Mouse (Mus musculus) MEL (cell line): ENCODE data around the gene Zkscan17. TPM values are rescaled to one million over a fixed set of nuclear protein-coding genes. Genes with fewer than 3 reads are reported as not detected.

Experiments
- DNase-seq: peaks from one replicate; pipeline ENCODE4 v3.0.0; 2011; ENCODE audit warnings: low read depth, low spot score
- H3K27ac ChIP-seq: 2 replicates; pipeline ENCODE4 v1.5.1; 2012; ENCODE audit warnings: low read depth, mild to moderate bottlenecking, control low read depth, low read length, moderate library complexity; ENCODE audit not compliant: control insufficient read depth
- H3K27me3 ChIP-seq, 2 experiments: fragments of 150-350 bp in 1 of 2; sonication (generic) in 1 of 2; 2 replicates each; pipeline ENCODE4 v1.6.1; 2012; ENCODE audit warnings: low read length in 2 of 2, mild to moderate bottlenecking in 2 of 2, improper control_type of control experiment in 1 of 2, moderate library complexity in 1 of 2; ENCODE audit not compliant: insufficient read depth in 2 of 2, control insufficient read depth in 1 of 2
- H3K36me3 ChIP-seq, 2 experiments: 2 replicates each; pipeline ENCODE4 v1.6.1; 2012 to 2014; ENCODE audit warnings: low read length in 2 of 2, improper control_type of control experiment in 1 of 2, inconsistent platforms in 1 of 2, mild to moderate bottlenecking in 1 of 2; ENCODE audit not compliant: insufficient read depth in 2 of 2, control insufficient read depth in 1 of 2
- H3K4me1 ChIP-seq, 2 experiments: fragments of 150-350 bp in 1 of 2; sonication (generic) in 1 of 2; 2 replicates each; pipeline ENCODE4 v1.6.1; 2012; ENCODE audit warnings: low read length in 2 of 2, improper control_type of control experiment in 1 of 2, mild to moderate bottlenecking in 1 of 2; ENCODE audit not compliant: insufficient read depth in 2 of 2, control insufficient read depth in 1 of 2
- H3K4me3 ChIP-seq, 2 experiments: fragments of 150-350 bp in 1 of 2; sonication (generic) in 1 of 2; 2 replicates each; pipeline ENCODE4 v1.5.1; 2012; ENCODE audit warnings: low read depth in 2 of 2, low read length in 2 of 2, mild to moderate bottlenecking in 2 of 2, moderate library complexity in 2 of 2, control low read depth in 1 of 2, improper control_type of control experiment in 1 of 2; ENCODE audit not compliant: control insufficient read depth in 1 of 2, insufficient read depth in 1 of 2
- H3K79me2 ChIP-seq: 2 replicates; pipeline ENCODE4 v1.6.1; 2012; ENCODE audit warnings: mild to moderate bottlenecking, low read length, moderate library complexity; ENCODE audit not compliant: control insufficient read depth, poor library complexity, insufficient read depth
- H3K9ac ChIP-seq: 2 replicates; pipeline ENCODE4 v1.6.1; 2012; ENCODE audit warnings: low read depth, mild to moderate bottlenecking, control low read depth, low read length, moderate library complexity; ENCODE audit not compliant: control insufficient read depth, poor library complexity, severe bottlenecking
- H3K9me3 ChIP-seq: fragments of 150-350 bp; sonication (generic); replicated peaks from 2 replicates; pipeline ENCODE4 v1.6.1; 2012; ENCODE audit warnings: mild to moderate bottlenecking, low read length, improper control_type of control experiment, moderate library complexity; ENCODE audit not compliant: insufficient read depth
- CHD2 ChIP-seq: IDR thresholded peaks from 2 replicates; pipeline ENCODE4 v1.6.1; 2011; ENCODE audit warnings: low read length, improper control_type of control experiment
- CTCF ChIP-seq, 3 experiments: IDR thresholded peaks in 2 of 3; conservative IDR thresholded peaks in 1 of 3; 2 replicates each; pipeline ENCODE4 v1.5.1; 2011 to 2012; ENCODE audit warnings: low read length in 3 of 3, low read depth in 2 of 3, mild to moderate bottlenecking in 2 of 3, improper control_type of control experiment in 1 of 3, inconsistent platforms in 1 of 3, mixed read lengths in 1 of 3, moderate library complexity in 1 of 3; ENCODE audit not compliant: control insufficient read depth in 1 of 3, insufficient read depth in 1 of 3, poor library complexity in 1 of 3, severe bottlenecking in 1 of 3
- E2F4 ChIP-seq: IDR thresholded peaks from 2 replicates; pipeline ENCODE4 v1.6.1; 2011; ENCODE audit warnings: low read depth, low read length, improper control_type of control experiment, borderline replicate concordance
- ELF1 ChIP-seq: IDR thresholded peaks from 2 replicates; pipeline ENCODE4 v1.6.1; 2014; ENCODE audit warnings: low read depth, mild to moderate bottlenecking, inconsistent platforms, low read length, improper control_type of control experiment, moderate library complexity
- GABPA ChIP-seq: IDR thresholded peaks from 2 replicates; pipeline ENCODE4 v1.6.1; 2012; ENCODE audit warnings: low read depth, mild to moderate bottlenecking, inconsistent platforms, low read length, improper control_type of control experiment, moderate library complexity
- HCFC1 ChIP-seq: IDR thresholded peaks from 2 replicates; pipeline ENCODE4 v1.6.1; 2012; ENCODE audit warnings: low read depth, mild to moderate bottlenecking, inconsistent platforms, low read length, improper control_type of control experiment, moderate library complexity
- JUND ChIP-seq: IDR thresholded peaks from 2 replicates; pipeline ENCODE4 v1.6.1; 2011; ENCODE audit warnings: low read depth, mild to moderate bottlenecking, improper control_type of control experiment, low read length
- MEF2A ChIP-seq: IDR thresholded peaks from 2 replicates; pipeline ENCODE4 v1.6.1; 2014; ENCODE audit warnings: low read depth, mild to moderate bottlenecking, inconsistent platforms, low read length, improper control_type of control experiment; ENCODE audit not compliant: poor library complexity, insufficient replicate concordance, severe bottlenecking; ENCODE audit errors: extremely low read depth
- MXI1 ChIP-seq: IDR thresholded peaks from 2 replicates; pipeline ENCODE4 v1.6.1; 2011; ENCODE audit warnings: mild to moderate bottlenecking, low read depth, low read length, improper control_type of control experiment
- MYC ChIP-seq: IDR thresholded peaks from 2 replicates; pipeline ENCODE4 v1.6.1; 2011; ENCODE audit warnings: low read depth, mild to moderate bottlenecking, low read length, improper control_type of control experiment, moderate library complexity
- POLR2A ChIP-seq, 2 experiments: IDR thresholded peaks; 2 replicates each; pipeline ENCODE4 v1.6.1; 2011 to 2012; ENCODE audit warnings: low read length in 2 of 2, mild to moderate bottlenecking in 2 of 2, control low read depth in 1 of 2, improper control_type of control experiment in 1 of 2, low read depth in 1 of 2, moderate library complexity in 1 of 2; ENCODE audit not compliant: control insufficient read depth in 1 of 2, insufficient read depth in 1 of 2, poor library complexity in 1 of 2
- POLR2AphosphoS2 ChIP-seq: IDR thresholded peaks from 2 replicates; pipeline ENCODE4 v1.6.1; 2011; ENCODE audit warnings: low read length, improper control_type of control experiment
- RAD21 ChIP-seq: IDR thresholded peaks from 2 replicates; pipeline ENCODE4 v1.6.1; 2011; ENCODE audit warnings: mild to moderate bottlenecking, low read depth, low read length, improper control_type of control experiment
- RCOR1 ChIP-seq: IDR thresholded peaks from 2 replicates; pipeline ENCODE4 v1.6.1; 2012; ENCODE audit warnings: low read depth, mild to moderate bottlenecking, inconsistent platforms, low read length, improper control_type of control experiment
- SMC3 ChIP-seq: IDR thresholded peaks from 2 replicates; pipeline ENCODE4 v1.6.1; 2011; ENCODE audit warnings: low read depth, low read length, improper control_type of control experiment
- TAL1 ChIP-seq: IDR thresholded peaks from 2 replicates; pipeline ENCODE4 v1.6.1; 2012; ENCODE audit warnings: mild to moderate bottlenecking, inconsistent platforms, low read length, moderate library complexity, mixed read lengths
- TBP ChIP-seq: IDR thresholded peaks from 2 replicates; pipeline ENCODE4 v1.8.0; 2011; ENCODE audit warnings: low read depth, low read length, improper control_type of control experiment
- TCF12 ChIP-seq: IDR thresholded peaks from 2 replicates; pipeline ENCODE4 v1.6.1; 2014; ENCODE audit warnings: low read depth, mild to moderate bottlenecking, inconsistent platforms, low read length, improper control_type of control experiment, moderate library complexity
- USF1 ChIP-seq: IDR thresholded peaks from 2 replicates; pipeline ENCODE4 v1.6.1; 2014; ENCODE audit warnings: low read depth, mild to moderate bottlenecking, inconsistent platforms, low read length, improper control_type of control experiment, moderate library complexity
- USF2 ChIP-seq, 2 experiments: IDR thresholded peaks; 2 replicates each; pipeline ENCODE4 v1.6.1; 2011 to 2012; ENCODE audit warnings: improper control_type of control experiment in 2 of 2, low read length in 2 of 2, borderline replicate concordance in 1 of 2, inconsistent platforms in 1 of 2, low read depth in 1 of 2, mild to moderate bottlenecking in 1 of 2; ENCODE audit not compliant: insufficient read depth in 1 of 2
- ZC3H11A ChIP-seq: IDR thresholded peaks from 2 replicates; pipeline ENCODE4 v1.6.1; 2012; ENCODE audit warnings: low read depth, mild to moderate bottlenecking, inconsistent platforms, low read length, improper control_type of control experiment
- ZKSCAN1 ChIP-seq: IDR thresholded peaks from 2 replicates; pipeline ENCODE4 v1.6.1; 2012; ENCODE audit warnings: low read depth, mild to moderate bottlenecking, inconsistent platforms, low read length, improper control_type of control experiment, moderate library complexity
- ZMIZ1 ChIP-seq: IDR thresholded peaks from 2 replicates; pipeline ENCODE4 v1.6.1; 2012; ENCODE audit warnings: low read depth, mild to moderate bottlenecking, inconsistent platforms, low read length, improper control_type of control experiment, moderate library complexity
- ZNF384 ChIP-seq: IDR thresholded peaks from 2 replicates; pipeline ENCODE4 v1.6.1; 2012; ENCODE audit warnings: low read depth, mild to moderate bottlenecking, inconsistent platforms, low read length, improper control_type of control experiment
- polyA plus RNA-seq, 2 experiments: library from polyadenylated mRNA; stranded (reverse) in 1 of 2; unstranded in 1 of 2; fragments of >175 nt in 1 of 2; fragments of >200 nt in 1 of 2; gene quantifications; 2 replicates each; pipeline versions ENCODE4 v1.2.1 to v1.2.4; 2012; ENCODE audit warnings: low replicate concordance in 2 of 2, low read depth in 1 of 2; ENCODE audit not compliant: insufficient read length in 2 of 2, insufficient read depth in 1 of 2, missing spikeins in 1 of 2
- total RNA-seq: library from RNA; depleted of rRNA; stranded (reverse); fragments of 300-350 nt; gene quantifications from 2 replicates; pipeline ENCODE4 v1.2.3, GENCODE M21; 2012

Zkscan17 gene
- total and polyA plus RNA-seq, 3 experiments = 31.7 to 49.6 TPM; not detected in 1

GRCm38 (mm10) chr11:59569306-59569705, 42.8 kb upstream of the Zkscan17 start:
- Histone ChIP-seq H3K4me3 (no peak overlapping the region), H3K79me2 (no peaks in the 10 kb centered on the region), H3K27ac (no peak overlapping the region), H3K36me3 (no peaks in the 10 kb centered on the region), H3K27me3 (peaks cover 2 to 5% of the 10 kb centered on the region in 2 experiments; a peak in 3 of 4 replicates), H3K9ac (no peak overlapping the region), H3K4me1 (no peaks in the 10 kb centered on the region), H3K9me3 (no peaks in the 10 kb centered on the region)
- peak; percentile 59 for DNase-seq
- TF ChIP-seq ZNF384 (peak; percentile 70), MEF2A (no peak), E2F4 (no peak), TBP (no peak), ZKSCAN1 (no peak), MYC (no peak), CHD2 (no peak), CTCF (IDR thresholded peaks at IDR 0.05 in 2 of 3, conservative IDR thresholded peaks at IDR 0.05 in 1 of 3; ENCODE audit: control insufficient read depth in 1 of 3, insufficient read depth in 1 of 3, low read depth in 2 of 3, low read length in 3 of 3, poor library complexity in 1 of 3, severe bottlenecking in 1 of 3) (peak; percentile 67 to 90 (median 83)), MXI1 (no peak), RAD21 (peak; percentile 79), ZC3H11A (peak; percentile 80), SMC3 (peak; percentile 92), TCF12 (no peak), HCFC1 (no peak), GABPA (no peak), RCOR1 (no peak)

- H3K9ac ChIP-seq = no peak overlapping the region
- H3K4me3 ChIP-seq = no peak overlapping the region
- H3K79me2 ChIP-seq = no peaks in the 10 kb centered on the region
- no peaks in the 10 kb centered on the region for H3K9me3 ChIP-seq
- 0 out of 4 replicates have a peak, but pooled peaks cover 0 to 2% of the 10 kb centered on the region in 2 experiments for H3K4me1 ChIP-seq
- H3K27me3 ChIP-seq = peaks cover 0 to 4% of the 10 kb centered on the region in 2 experiments; a peak in 3 of 4 replicates
- H3K36me3 ChIP-seq = no peaks in the 10 kb centered on the region
- TF ChIP-seq ZMIZ1 (no peak), USF1 (no peak), ZC3H11A (no peak), POLR2AphosphoS2 (no peak), POLR2A (IDR thresholded peaks at IDR 0.05; ENCODE audit: control insufficient read depth in 1 of 2, insufficient read depth in 1 of 2, low read depth in 1 of 2, low read length in 2 of 2, poor library complexity in 1 of 2) (no peak), TAL1 (no peak), ELF1 (no peak), TBP (no peak), USF2 (IDR thresholded peaks at IDR 0.05; ENCODE audit: borderline replicate concordance in 1 of 2, insufficient read depth in 1 of 2, low read depth in 1 of 2, low read length in 2 of 2) (no peak), MEF2A (no peak), JUND (no peak), CTCF (IDR thresholded peaks at IDR 0.05 in 2 of 3, conservative IDR thresholded peaks at IDR 0.05 in 1 of 3; ENCODE audit: control insufficient read depth in 1 of 3, insufficient read depth in 1 of 3, low read depth in 2 of 3, low read length in 3 of 3, poor library complexity in 1 of 3, severe bottlenecking in 1 of 3) (no peak)
- H3K27ac ChIP-seq = no peak overlapping the region
- DNase-seq = no peak
These were observed 36.3 kb upstream of the Zkscan17 start for GRCm38 (mm10) chr11:59562837-59563236.
